Mouse (Mus musculus): ENCODE results near the gene Cpm.

Gene Cpm

GRCm38 (mm10) chr10:117671930-117672666 is 42.8 kb downstream of the Cpm start:
- no peak for DNase-seq (ENCODE audit: low read depth, low spot score)

GRCm38 (mm10) chr10:117672693-117673092 is 43.4 kb downstream of the Cpm start:
- DNase-seq (ENCODE audit: low read depth, low spot score) = no peak

- DNase-seq (ENCODE audit: low read depth, low spot score) = no peak
These were observed 44.6 kb downstream of the Cpm start for GRCm38 (mm10) chr10:117673913-117674312.

- DNase-seq (ENCODE audit: low read depth, low spot score) = no peak
These were observed 45.2 kb downstream of the Cpm start for GRCm38 (mm10) chr10:117674359-117675019.

- no peak for DNase-seq (ENCODE audit: low read depth, low spot score)
These were observed 46.1 kb downstream of the Cpm start for GRCm38 (mm10) chr10:117675096-117676035.

- no peak for DNase-seq (ENCODE audit: low read depth, low spot score)
These were observed 46.8 kb downstream of the Cpm start for GRCm38 (mm10) chr10:117676036-117676643.

- DNase-seq (ENCODE audit: low read depth, low spot score) = peak; percentile 56
These were observed 47.5 kb downstream of the Cpm start for GRCm38 (mm10) chr10:117676644-117677313.

- DNase-seq (ENCODE audit: low read depth, low spot score) = no peak
These were observed 48.4 kb downstream of the Cpm start for GRCm38 (mm10) chr10:117677494-117678236.

GRCm38 (mm10) chr10:117678357-117678756 is 49.1 kb downstream of the Cpm start:
- DNase-seq (ENCODE audit: low read depth, low spot score) = no peak

- DNase-seq (ENCODE audit: low read depth, low spot score) = no peak
These were observed 49.9 kb downstream of the Cpm start for GRCm38 (mm10) chr10:117679029-117679686.

GRCm38 (mm10) chr10:117679963-117680473 is 50.7 kb downstream of the Cpm start:
- DNase-seq (ENCODE audit: low read depth, low spot score) = no peak

GRCm38 (mm10) chr10:117680868-117681513 is 51.7 kb downstream of the Cpm start:
- DNase-seq (ENCODE audit: low read depth, low spot score) = no peak

GRCm38 (mm10) chr10:117681543-117681942 is 52.2 kb downstream of the Cpm start:
- peak; percentile 63 for DNase-seq (ENCODE audit: low read depth, low spot score)

- peak; percentile 85 for DNase-seq (ENCODE audit: low read depth, low spot score)
These were observed 52.9 kb downstream of the Cpm start for GRCm38 (mm10) chr10:117681999-117682857.

- DNase-seq (ENCODE audit: low read depth, low spot score) = no peak
These were observed 53.8 kb downstream of the Cpm start for GRCm38 (mm10) chr10:117682858-117683733.

GRCm38 (mm10) chr10:117683734-117684037 is 54.4 kb downstream of the Cpm start:
- DNase-seq (ENCODE audit: low read depth, low spot score) = no peak

Measured in A20 (cell line).